Mouse (Mus musculus) urinary bladder, postnatal 14 days (tissue): ENCODE measurements around the gene Kdm5c.
"Not testable (repeated sequence)": the region's sequence is repeated elsewhere in the genome, so short reads cannot be mapped to it uniquely, and the experiment has no call there.

ENCODE experiments used
- DNase-seq: peaks from one replicate; pipeline ENCODE4 v3.0.0; 2021; ENCODE audit warnings: low spot score

Gene Kdm5c

GRCm38 (mm10) chrX:152232781-152233763 is at the start of gene Kdm5c:
Kdm5c (plus strand) TSS chrX:152233020.
- peak; percentile 92 for DNase-seq

DNA sequence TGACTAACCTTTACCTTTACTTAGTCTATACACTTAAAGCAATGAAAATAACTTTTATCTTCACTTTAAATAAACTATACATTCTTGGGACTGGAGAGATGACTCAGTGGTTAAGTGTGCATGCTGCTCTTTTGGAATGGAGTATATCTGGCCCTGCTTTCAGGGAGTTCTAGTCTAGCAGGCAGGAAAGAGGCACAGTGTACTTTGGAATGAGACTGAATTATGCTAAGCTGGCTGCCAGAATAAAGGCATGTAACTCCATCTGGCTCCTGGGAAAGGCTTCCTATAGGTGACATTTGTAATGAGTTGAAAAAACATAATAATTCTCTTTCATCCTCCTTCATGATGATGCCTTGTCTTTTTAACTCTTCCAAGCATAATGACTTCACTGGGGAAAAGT is 45.7 kb upstream of the Kdm5c start:
- DNase-seq: no peak

GRCm38 (mm10) chrX:152191266-152191665 is 41.6 kb upstream of the Kdm5c start:
- no peak for DNase-seq

DNA sequence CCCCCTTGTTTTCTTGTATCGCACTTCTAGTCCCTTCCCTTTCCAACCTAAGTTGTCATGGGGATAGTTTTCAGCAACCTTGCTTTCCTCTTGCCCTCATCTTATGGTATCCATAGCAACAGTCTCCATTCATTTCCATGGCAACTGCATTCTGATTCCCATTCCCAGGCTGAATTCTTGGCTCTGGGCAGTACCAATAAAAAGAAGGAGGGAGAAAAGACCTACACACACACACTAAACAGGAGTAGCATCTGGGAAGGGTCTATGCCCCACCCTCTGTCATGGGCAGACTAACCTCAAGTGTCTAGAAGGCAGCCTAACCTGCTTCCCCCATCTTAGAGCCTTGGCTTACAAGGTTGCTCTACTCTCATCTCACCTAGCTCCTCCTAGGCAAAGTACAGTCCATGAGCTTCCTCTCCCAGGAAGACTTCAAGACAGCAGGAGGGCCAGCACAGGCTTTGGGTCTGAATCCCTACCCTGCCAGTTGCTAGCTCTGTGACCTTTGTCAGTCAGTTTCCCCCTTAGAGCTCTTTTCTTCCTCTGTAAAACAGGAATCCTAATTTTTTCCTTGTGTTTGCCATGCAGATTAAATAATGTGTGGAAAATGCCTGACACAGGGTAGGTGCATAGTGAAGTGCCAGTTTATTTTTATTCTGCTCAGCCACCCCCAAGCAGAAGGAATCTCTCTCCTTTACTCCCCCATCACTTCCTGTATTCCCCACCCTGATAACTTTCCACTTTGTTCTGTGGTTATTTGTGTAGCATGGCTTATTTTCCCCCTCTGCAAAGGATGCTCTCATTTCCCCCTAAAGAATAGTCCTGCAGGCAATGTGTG is 34.8 kb upstream of the Kdm5c start:
- DNase-seq: no peak

DNA sequence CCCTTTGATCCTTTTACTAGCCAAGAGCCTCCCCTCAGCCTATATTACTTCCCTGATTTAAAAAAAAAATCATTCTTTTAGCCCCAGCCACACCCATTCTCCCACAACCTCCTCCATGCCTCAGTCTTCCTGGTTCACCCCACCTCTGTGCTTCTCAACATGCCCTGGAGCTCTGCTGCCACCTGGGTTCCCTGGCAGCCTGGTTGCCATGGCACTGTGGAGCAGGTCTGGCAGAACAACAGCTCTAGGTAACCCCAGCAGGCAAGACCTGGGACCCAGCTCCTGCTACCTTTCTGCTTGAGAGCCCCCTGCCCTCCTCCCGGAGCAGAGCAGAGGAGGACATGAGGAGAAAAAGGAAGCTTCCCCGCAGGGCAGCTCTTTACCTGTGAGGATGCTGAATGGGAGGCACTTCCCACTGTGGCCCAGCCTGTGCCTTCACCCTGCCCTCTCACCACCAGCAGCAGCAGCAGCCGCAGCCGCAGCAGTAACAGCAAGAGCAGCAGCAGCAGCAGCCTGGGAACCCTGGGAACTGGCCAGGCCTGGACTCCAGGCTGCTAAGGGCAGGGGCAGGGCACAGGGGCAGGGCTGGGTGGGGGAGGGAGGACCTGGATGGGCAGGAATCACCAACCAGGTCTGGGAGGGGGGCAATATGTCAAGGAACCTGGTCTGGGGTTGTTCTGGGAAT is 30.9 kb upstream of the Kdm5c start:
- peak; percentile 12 for DNase-seq

GRCm38 (mm10) chrX:152202422-152203103 is 30.3 kb upstream of the Kdm5c start:
- no peak for DNase-seq

DNA sequence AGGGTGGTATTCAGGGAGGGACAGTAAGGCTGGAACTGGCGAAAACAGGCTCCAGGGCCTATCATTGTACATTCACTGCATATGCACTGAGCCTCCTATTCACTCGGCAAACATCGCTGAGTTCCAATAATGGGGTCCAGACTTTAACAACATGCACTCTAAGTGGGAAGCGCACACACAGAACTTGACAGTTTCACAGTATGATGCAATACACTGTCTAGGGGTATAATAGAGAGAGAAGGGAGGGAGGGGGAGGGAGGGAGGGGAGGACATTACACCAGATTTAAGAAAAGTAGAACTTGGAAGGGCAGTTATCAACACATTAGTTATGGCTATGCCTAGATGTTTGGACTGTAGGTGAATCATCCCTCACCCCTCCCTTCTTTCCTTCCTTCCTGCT is 29.6 kb upstream of the Kdm5c start:
- DNase-seq: no peak

DNA sequence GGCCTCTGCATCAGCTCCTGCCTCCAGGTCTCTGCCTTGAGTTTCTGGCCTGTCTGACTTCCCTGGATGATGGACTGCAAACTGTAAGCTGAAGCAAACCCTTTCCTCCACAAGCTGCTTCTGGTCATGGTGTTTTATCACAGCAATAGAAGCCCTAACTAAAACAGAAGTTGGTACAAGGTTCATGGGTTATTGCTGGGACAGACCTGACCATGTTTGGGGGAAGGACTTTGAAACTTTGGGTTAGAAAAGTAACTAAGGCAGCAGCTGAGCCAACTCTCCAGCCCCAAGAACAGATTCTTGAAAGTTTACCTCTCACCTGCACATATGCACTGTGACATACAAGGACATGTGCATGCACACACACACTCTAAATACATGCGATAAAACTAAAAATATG is 27.3 kb upstream of the Kdm5c start:
- no peak for DNase-seq

DNA sequence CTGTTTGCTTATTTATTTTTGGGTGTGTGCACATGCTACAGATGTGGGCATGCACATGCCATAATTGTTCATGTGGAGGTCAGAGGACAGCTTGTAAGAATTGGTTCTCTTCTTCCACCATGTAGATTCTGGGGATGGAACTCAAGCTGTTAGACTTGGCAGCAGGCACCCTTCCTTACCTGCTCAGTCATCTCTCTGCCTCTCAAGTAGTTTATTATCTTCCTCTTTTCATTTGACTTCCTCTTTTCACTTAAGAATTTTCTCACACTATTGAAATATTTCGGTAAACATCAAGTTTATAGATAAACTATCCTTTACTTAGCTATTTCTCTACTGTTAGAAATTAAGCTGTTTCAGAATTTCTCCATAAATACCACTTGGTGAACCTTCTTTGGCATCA is 18.1 kb upstream of the Kdm5c start:
- DNase-seq: no peak

DNA sequence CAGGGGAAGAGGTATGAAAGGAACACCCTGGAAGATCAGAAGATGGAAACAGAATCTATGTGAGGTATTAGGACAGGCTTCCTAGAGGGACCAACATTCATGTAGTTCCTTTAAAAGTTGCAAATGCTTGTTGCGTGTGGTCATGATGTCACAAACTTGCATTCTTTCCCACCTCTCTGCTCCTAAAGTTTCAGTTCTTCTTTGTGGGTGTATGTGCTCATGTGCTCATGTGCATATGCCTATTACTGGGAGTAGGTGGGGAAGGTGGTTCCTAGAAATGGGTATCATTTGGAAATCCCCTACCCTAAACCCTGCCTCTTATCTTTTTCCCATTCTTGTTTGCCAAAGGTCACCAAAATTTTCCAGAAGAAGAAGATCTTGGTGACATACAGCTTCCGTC is 14.3 kb upstream of the Kdm5c start:
- no peak for DNase-seq

GRCm38 (mm10) chrX:152221721-152222120 is 11.1 kb upstream of the Kdm5c start:
- DNase-seq: no peak

- DNase-seq: no peak
Measured at GRCm38 (mm10) chrX:152222226-152222625, 10.6 kb upstream of the Kdm5c start.

- DNase-seq: no peak
Measured at GRCm38 (mm10) chrX:152223313-152223712, 9.5 kb upstream of the Kdm5c start.

- no peak for DNase-seq
Measured at GRCm38 (mm10) chrX:152224280-152224679, 8.5 kb upstream of the Kdm5c start.

DNA sequence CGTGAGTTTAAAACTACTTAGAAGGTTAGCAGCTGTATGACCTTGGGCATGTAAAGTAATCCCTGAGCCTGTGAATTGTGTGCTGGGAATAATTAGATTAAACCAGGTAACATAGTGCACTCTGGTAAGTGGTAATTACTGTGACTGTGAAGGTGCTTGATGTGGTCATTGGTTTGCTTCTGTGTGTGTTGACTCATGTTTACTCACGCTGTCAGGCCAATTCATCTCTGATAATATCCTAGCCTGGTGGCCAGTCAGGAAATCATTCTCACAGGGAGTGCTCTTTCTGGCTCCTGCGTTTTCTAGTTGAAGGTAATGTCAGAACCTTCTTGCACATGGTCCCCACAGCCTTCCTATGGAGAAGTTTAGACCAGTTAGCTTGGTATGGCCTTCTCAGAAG is 1.3 kb downstream of the Kdm5c start:
- DNase-seq: no peak

DNA sequence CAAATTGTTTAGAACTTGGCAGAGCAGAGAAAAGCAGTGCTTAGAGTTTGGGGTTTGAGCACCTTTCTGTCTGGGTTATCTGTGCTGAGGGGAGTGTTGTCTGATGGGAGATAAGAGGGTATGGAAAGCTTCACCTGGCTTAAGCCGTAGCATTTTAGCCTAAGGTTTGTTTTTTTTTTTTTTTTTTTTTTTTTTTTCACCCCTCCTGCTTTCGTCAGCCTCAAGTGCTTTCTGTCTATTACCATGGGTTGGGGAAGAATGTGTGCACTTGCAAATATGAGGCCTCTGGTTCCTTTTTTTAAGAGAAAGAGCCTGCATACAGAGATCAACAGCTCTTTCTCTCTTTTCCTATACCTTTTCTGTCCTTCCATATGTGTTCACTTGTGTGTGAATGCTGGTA is 2.9 kb downstream of the Kdm5c start:
- no peak for DNase-seq

- DNase-seq: not testable (repeated sequence)
Measured at GRCm38 (mm10) chrX:152243140-152243539, 10.3 kb downstream of the Kdm5c start.

DNA sequence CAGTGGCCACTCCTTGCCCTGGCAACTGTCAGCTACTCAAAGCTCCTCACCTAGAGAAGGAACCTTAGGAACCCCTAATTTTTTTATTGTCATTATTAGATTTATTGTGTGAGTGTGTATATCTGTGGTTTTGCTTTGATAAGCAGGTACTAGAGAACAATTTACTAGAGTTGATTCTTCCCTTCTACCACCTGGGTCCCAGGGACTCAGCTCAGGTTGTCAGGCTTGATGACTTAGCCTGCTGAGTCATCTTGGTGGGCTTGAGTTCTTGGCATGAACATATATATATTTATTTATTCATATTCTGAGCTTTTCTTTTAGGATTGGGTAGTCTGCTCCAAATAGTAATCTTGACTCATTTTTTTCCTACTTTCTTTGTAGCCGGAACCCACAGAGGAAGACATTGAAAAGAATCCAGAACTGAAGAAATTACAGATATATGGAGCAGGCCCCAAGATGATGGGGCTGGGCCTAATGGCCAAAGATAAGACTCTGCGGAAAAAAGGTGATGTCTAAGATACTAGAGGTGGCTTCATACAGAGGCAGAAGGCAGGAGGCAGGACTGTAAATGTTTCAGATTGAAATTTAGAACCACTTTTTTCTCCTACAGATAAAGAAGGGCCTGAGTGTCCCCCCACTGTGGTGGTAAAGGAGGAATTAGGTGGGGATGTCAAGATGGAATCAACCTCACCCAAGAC is 11.8 kb downstream of the Kdm5c start:
- no peak for DNase-seq

DNA sequence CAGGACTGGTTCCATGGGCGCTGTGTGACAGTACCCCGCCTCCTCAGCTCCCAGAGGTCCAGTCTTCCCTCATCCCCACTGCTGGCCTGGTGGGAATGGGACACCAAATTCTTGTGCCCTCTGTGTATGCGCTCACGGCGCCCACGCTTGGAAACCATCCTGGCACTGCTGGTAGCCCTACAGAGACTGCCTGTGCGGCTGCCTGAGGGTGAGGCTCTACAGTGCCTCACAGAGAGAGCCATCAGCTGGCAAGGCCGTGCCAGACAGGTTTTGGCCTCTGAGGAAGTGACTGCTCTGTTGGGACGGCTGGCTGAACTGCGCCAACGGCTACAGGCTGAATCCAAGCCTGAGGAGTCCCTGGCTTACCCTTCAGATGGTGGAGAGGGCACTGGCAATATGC is 38.4 kb downstream of the Kdm5c start:
- no peak for DNase-seq

DNA sequence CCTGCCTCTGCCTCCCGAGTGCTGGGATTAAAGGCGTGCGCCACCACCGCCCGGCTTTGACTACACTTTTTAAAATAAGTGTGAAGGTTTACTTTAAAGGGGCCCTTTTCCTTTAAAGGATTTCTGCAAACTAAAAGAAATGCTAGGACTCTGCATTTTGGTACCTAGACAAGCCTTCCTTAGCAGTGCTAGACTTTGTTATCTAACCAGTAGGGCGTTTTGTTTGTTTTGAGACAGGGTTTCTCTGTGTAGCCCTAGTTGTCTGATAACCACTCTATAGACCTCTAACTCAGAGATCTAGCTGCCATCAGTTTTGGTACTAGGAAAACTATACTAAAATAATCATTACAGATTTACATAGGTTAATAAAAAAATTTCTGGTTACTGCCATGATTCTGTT is 46.6 kb downstream of the Kdm5c start:
- no peak for DNase-seq

GRCm38 (mm10) chrX:152284746-152285145 is 51.9 kb downstream of the Kdm5c start:
- DNase-seq: no peak
